Mouse (Mus musculus) forebrain, embryonic 16.5 days (tissue): ENCODE measurements around the gene Erg. TPM values are rescaled to one million over a fixed set of nuclear protein-coding genes. Genes with fewer than 3 reads are reported as not detected.

Source experiments
- ATAC-seq: fragments of 200-750 bp; cut with Nextera tagmentation; 2 replicates; pipeline ENCODE4 v1.8.0; 2017; ENCODE audit warnings: mild to moderate bottlenecking, moderate library complexity
- H3K27ac ChIP-seq: fragments of 300-500 bp; sonication (generic); 2 replicates; pipeline ENCODE4 v1.5.1; 2014; ENCODE audit warnings: low read length, control low read depth
- H3K27me3 ChIP-seq: fragments of 300-500 bp; sonication (generic); replicated peaks from 2 replicates; pipeline ENCODE4 v1.6.1; 2014; ENCODE audit warnings: low read length; ENCODE audit not compliant: control insufficient read depth, insufficient read depth
- H3K36me3 ChIP-seq: fragments of 300-500 bp; sonication (generic); 2 replicates; pipeline ENCODE4 v1.6.1; 2014; ENCODE audit not compliant: control insufficient read depth, insufficient read depth
- H3K4me1 ChIP-seq: fragments of 300-500 bp; sonication (generic); replicated peaks from 2 replicates; pipeline ENCODE4 v1.6.1; 2014; ENCODE audit warnings: low read length; ENCODE audit not compliant: control insufficient read depth, insufficient read depth
- H3K4me2 ChIP-seq: fragments of 300-500 bp; sonication (generic); 2 replicates; pipeline ENCODE4 v1.6.1; 2014; ENCODE audit warnings: mild to moderate bottlenecking, low read length, control low read depth
- H3K4me3 ChIP-seq: fragments of 300-500 bp; sonication (generic); replicated peaks from 2 replicates; pipeline ENCODE4 v1.5.1; 2014; ENCODE audit warnings: mild to moderate bottlenecking, low read length, control low read depth
- H3K9ac ChIP-seq: fragments of 300-500 bp; sonication (generic); replicated peaks from 2 replicates; pipeline ENCODE4 v1.6.1; 2014; ENCODE audit warnings: low read depth, low read length, control low read depth
- H3K9me3 ChIP-seq: fragments of 300-500 bp; sonication (generic); 2 replicates; pipeline ENCODE4 v1.6.1; 2016; ENCODE audit warnings: low read length; ENCODE audit not compliant: control insufficient read depth
- WGBS: fragments of 180-500 bp; shearing (Covaris S2); extraction: QIAGEN DNeasy Blood & Tissue Kit; methylation state at CpG from one replicate; pipeline ENCODE4 v1.1.7; 2014; 5-methylcytosine and 5-hydroxymethylcytosine counted together
- polyA plus RNA-seq: library from polyadenylated mRNA; unstranded; fragments of >200 nt; fragmentation: Nextera tagmentation; extraction: Ambion mirVana; gene quantifications from 2 replicates; pipeline ENCODE4 v1.2.1, GENCODE M21; 2015

Erg gene
- polyA plus RNA-seq, 1 experiment from 2014 or later: 1.9 TPM

DNA sequence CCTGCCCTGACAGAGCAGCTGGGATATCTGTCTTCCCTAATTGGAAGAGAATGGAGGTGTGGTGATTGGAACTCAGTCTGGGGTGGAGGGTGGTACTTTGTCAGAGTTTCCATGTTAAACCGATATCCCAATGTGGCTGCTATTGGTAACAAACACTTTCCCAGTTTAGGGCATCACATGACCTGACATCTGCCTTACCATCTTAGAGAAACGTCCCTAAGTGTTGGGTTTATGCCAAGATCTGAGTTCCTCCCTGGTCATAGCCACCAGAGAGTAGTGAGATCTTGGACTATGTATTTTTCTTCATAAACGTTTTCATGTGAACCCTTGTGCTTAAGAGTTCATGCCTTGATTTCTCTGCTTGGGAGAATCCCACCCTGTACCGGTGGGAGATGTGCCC, 144.4 kb downstream of the Erg start:
- Histone ChIP-seq H3K27ac (no peak overlapping the region), H3K27me3 (no peaks in the 10 kb centered on the region), H3K4me3 (no peak overlapping the region), H3K4me1 (no peaks in the 10 kb centered on the region), H3K9ac (no peak overlapping the region), H3K9me3 (no peaks in the 10 kb centered on the region), H3K4me2 (no peak overlapping the region), H3K36me3 (no peaks in the 10 kb centered on the region)
- 71% methylated on average over 4 of the region's 4 CpGs for WGBS
- ATAC-seq: no peak

GRCm38 (mm10) chr16:95441179-95441578, 145.2 kb downstream of the Erg start:
- no peak for ATAC-seq
- H3K4me1 ChIP-seq: no peaks in the 10 kb centered on the region
- no peaks in the 10 kb centered on the region for H3K36me3 ChIP-seq
- no peaks in the 10 kb centered on the region for H3K27me3 ChIP-seq
- H3K4me2 ChIP-seq: no peak overlapping the region
- H3K9me3 ChIP-seq: no peaks in the 10 kb centered on the region
- H3K27ac ChIP-seq: no peak overlapping the region
- no peak overlapping the region for H3K9ac ChIP-seq
- no peak overlapping the region for H3K4me3 ChIP-seq
- WGBS: 78% methylated on average over 7 of the region's 7 CpGs

DNA sequence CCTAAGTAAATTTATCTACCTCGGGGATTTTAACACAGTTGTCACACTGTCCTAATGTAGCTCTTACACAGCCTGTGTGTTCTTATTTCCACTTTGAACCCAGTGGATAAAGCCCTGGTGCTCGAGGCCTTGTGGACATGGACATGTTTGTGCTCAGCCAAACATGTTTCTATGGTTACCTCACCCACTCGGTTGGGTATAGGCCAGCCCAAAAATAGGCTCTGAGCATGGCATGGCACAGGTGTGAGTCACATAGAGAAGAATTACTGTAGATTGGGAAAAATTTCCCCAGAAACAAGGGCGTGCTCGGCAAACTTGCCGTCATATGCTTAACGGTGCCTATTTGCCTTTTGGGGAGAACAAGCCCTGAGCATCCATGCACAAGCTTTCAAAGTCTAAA, 146.1 kb downstream of the Erg start:
- H3K27ac ChIP-seq: no peak overlapping the region
- H3K9ac ChIP-seq: no peak overlapping the region
- no peak overlapping the region for H3K4me2 ChIP-seq
- WGBS: 84% methylated on average over 7 of the region's 7 CpGs
- no peaks in the 10 kb centered on the region for H3K36me3 ChIP-seq
- no peaks in the 10 kb centered on the region for H3K4me1 ChIP-seq
- ATAC-seq: no peak
- H3K27me3 ChIP-seq: no peaks in the 10 kb centered on the region
- no peak overlapping the region for H3K4me3 ChIP-seq
- H3K9me3 ChIP-seq: no peaks in the 10 kb centered on the region

DNA sequence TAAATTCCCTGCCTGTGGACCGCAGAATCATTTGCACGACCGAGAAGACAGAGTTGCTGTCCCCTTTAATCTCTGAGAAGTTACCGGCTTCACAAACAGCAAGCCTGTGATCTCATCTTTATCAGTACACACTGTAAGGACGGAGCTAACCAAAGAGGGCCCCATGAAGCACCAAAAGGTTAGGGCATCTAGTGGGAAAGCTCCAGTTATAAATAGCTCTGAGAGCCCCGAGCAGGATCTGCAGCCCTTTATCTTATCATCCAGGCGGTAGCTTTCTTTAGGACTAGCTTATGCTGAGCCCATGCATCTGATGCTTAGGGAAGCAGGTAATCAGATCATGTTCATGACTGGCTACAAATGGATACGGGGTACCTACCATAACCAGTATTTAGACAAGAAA, 146.6 kb downstream of the Erg start:
- no peaks in the 10 kb centered on the region for H3K27me3 ChIP-seq
- no peaks in the 10 kb centered on the region for H3K36me3 ChIP-seq
- H3K9ac ChIP-seq: no peak overlapping the region
- no peaks in the 10 kb centered on the region for H3K9me3 ChIP-seq
- no peak overlapping the region for H3K27ac ChIP-seq
- 74% methylated on average over 8 of the region's 8 CpGs for WGBS
- H3K4me2 ChIP-seq: no peak overlapping the region
- no peak for ATAC-seq
- no peaks in the 10 kb centered on the region for H3K4me1 ChIP-seq
- H3K4me3 ChIP-seq: no peak overlapping the region

GRCm38 (mm10) chr16:95438848-95439540, 147.4 kb downstream of the Erg start:
- H3K27me3 ChIP-seq: no peaks in the 10 kb centered on the region
- no peak for ATAC-seq
- no peak overlapping the region for H3K4me2 ChIP-seq
- H3K4me1 ChIP-seq: no peaks in the 10 kb centered on the region
- H3K9ac ChIP-seq: no peak overlapping the region
- 78% methylated on average over 17 of the region's 17 CpGs for WGBS
- H3K36me3 ChIP-seq: no peaks in the 10 kb centered on the region
- H3K9me3 ChIP-seq: no peaks in the 10 kb centered on the region
- no peak overlapping the region for H3K27ac ChIP-seq
- H3K4me3 ChIP-seq: no peak overlapping the region

GRCm38 (mm10) chr16:95436611-95437010, 149.8 kb downstream of the Erg start:
- Histone ChIP-seq H3K4me3 (no peak overlapping the region), H3K9me3 (no peaks in the 10 kb centered on the region), H3K9ac (no peak overlapping the region), H3K27ac (no peak overlapping the region), H3K27me3 (no peaks in the 10 kb centered on the region), H3K36me3 (no peaks in the 10 kb centered on the region), H3K4me1 (no peaks in the 10 kb centered on the region), H3K4me2 (no peak overlapping the region)
- 92% methylated on average over 8 of the region's 8 CpGs for WGBS
- ATAC-seq: no peak

DNA sequence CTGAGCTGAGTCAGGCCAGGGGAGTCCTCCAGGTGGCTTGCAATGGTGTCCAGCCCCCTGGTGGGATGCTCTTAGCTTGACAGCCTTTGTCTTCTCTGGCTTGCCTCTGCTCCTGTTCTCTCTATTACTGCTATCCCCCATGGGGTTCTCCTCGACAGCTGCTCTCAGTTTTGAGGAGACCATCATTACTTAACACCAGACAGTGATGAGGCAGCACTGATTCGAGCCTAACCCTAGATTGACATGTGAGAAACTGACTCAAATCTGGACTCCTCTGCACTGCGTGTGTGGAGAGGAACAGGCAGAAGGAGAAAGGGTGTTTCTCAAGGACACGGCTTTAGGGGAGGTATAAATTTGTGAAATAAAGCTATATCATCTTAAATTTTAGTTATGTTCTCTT, 150.3 kb downstream of the Erg start:
- H3K27ac ChIP-seq: no peak overlapping the region
- no peaks in the 10 kb centered on the region for H3K4me1 ChIP-seq
- no peaks in the 10 kb centered on the region for H3K36me3 ChIP-seq
- ATAC-seq: no peak
- WGBS: 66% methylated on average over 4 of the region's 4 CpGs
- H3K9ac ChIP-seq: no peak overlapping the region
- H3K4me3 ChIP-seq: no peak overlapping the region
- H3K9me3 ChIP-seq: no peaks in the 10 kb centered on the region
- no peaks in the 10 kb centered on the region for H3K27me3 ChIP-seq
- H3K4me2 ChIP-seq: no peak overlapping the region

- no peak for ATAC-seq
These were observed 152.0 kb downstream of the Erg start for GRCm38 (mm10) chr16:95434434-95434833.

DNA sequence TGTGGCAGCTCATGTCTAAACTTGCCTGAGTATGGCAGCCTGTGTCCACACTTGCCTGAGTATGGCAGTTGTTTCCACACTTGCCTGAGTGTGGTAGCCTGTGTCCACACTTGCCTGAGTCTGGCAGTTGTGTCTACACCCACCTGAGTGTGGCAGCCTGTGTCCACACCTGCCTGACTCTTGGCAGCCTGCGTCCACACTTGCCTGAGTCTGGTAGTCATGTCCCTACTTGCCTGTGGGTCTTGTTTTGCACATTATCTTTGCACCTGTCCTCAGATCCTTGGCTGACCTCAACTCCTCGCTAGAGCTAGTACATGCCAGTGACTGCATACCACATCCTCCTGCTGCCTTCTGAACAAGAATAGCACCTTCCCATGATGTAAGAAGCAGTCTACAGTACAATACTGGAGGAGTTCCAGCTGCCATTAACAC, 153.8 kb downstream of the Erg start:
- H3K9ac ChIP-seq: no peak overlapping the region
- H3K36me3 ChIP-seq: no peaks in the 10 kb centered on the region
- no peak overlapping the region for H3K27ac ChIP-seq
- H3K9me3 ChIP-seq: no peaks in the 10 kb centered on the region
- no peak for ATAC-seq
- no peak overlapping the region for H3K4me3 ChIP-seq
- 95% methylated on average over 2 of the region's 2 CpGs for WGBS
- H3K27me3 ChIP-seq: no peaks in the 10 kb centered on the region
- H3K4me1 ChIP-seq: no peaks in the 10 kb centered on the region
- no peak overlapping the region for H3K4me2 ChIP-seq

More at GRCm38 (mm10) chr16:95434434-95434833, 152.0 kb downstream of the Erg start:
- H3K4me2 ChIP-seq: no peak overlapping the region
- H3K9ac ChIP-seq: no peak overlapping the region
- H3K27me3 ChIP-seq: no peaks in the 10 kb centered on the region
- no peaks in the 10 kb centered on the region for H3K9me3 ChIP-seq
- WGBS: 95% methylated on average over 8 of the region's 8 CpGs
- no peak overlapping the region for H3K4me3 ChIP-seq
- H3K4me1 ChIP-seq: no peaks in the 10 kb centered on the region
- H3K36me3 ChIP-seq: no peaks in the 10 kb centered on the region
- no peak overlapping the region for H3K27ac ChIP-seq

GRCm38 (mm10) chr16:95429851-95430250, 156.5 kb downstream of the Erg start:
- H3K36me3 ChIP-seq: no peaks in the 10 kb centered on the region
- no peaks in the 10 kb centered on the region for H3K4me1 ChIP-seq
- no peak overlapping the region for H3K4me3 ChIP-seq
- no peak for ATAC-seq
- no peak overlapping the region for H3K9ac ChIP-seq
- WGBS: 96% methylated on average over 3 of the region's 3 CpGs
- no peak overlapping the region for H3K27ac ChIP-seq
- H3K9me3 ChIP-seq: no peaks in the 10 kb centered on the region
- H3K27me3 ChIP-seq: no peaks in the 10 kb centered on the region
- H3K4me2 ChIP-seq: no peak overlapping the region
